Mouse (Mus musculus): Measurements from ENCODE around the gene Ccnf.
A peak's percentile ranks its signal among the peaks of the same experiment; 100 is the strongest.

Ccnf gene

GRCm38 (mm10) chr17:24201092-24201491, 50.2 kb downstream of the Ccnf start:
- DNase-seq (ENCODE audit: low spot score): no peak

GRCm38 (mm10) chr17:24199741-24200140, 51.5 kb downstream of the Ccnf start:
- DNase-seq (ENCODE audit: low spot score): no peak

GRCm38 (mm10) chr17:24199252-24199651, 52.0 kb downstream of the Ccnf start:
- DNase-seq (ENCODE audit: low spot score): no peak

GRCm38 (mm10) chr17:24197032-24197824, 54.1 kb downstream of the Ccnf start:
- DNase-seq (ENCODE audit: low spot score): no peak

- DNase-seq (ENCODE audit: low spot score): no peak
Measured at GRCm38 (mm10) chr17:24195349-24195748, 55.9 kb downstream of the Ccnf start.

- DNase-seq (ENCODE audit: low spot score): no peak
Measured at GRCm38 (mm10) chr17:24193769-24194168, 57.5 kb downstream of the Ccnf start.

GRCm38 (mm10) chr17:24193268-24193667, 58.0 kb downstream of the Ccnf start:
- no peak for DNase-seq (ENCODE audit: low spot score)

GRCm38 (mm10) chr17:24192848-24193247, 58.4 kb downstream of the Ccnf start:
- no peak for DNase-seq (ENCODE audit: low spot score)

- DNase-seq (ENCODE audit: low spot score): no peak
Measured at GRCm38 (mm10) chr17:24191481-24191880, 59.8 kb downstream of the Ccnf start.

GRCm38 (mm10) chr17:24190934-24191333, 60.4 kb downstream of the Ccnf start:
- DNase-seq (ENCODE audit: low spot score): no peak

GRCm38 (mm10) chr17:24174259-24174658, 77.0 kb downstream of the Ccnf start:
- DNase-seq (ENCODE audit: low spot score): no peak

GRCm38 (mm10) chr17:24173423-24173822, 77.9 kb downstream of the Ccnf start:
- peak; percentile 56 for DNase-seq (ENCODE audit: low spot score)

All from spleen, adult 12 weeks (tissue).